Mouse (Mus musculus) right cerebral cortex, postnatal 4 days (tissue): ENCODE data around the gene AI413582.

ENCODE experiments used
- DNase-seq: peaks from one replicate; pipeline ENCODE4 v3.0.0-alpha.2; 2022

The AI413582 gene

DNA sequence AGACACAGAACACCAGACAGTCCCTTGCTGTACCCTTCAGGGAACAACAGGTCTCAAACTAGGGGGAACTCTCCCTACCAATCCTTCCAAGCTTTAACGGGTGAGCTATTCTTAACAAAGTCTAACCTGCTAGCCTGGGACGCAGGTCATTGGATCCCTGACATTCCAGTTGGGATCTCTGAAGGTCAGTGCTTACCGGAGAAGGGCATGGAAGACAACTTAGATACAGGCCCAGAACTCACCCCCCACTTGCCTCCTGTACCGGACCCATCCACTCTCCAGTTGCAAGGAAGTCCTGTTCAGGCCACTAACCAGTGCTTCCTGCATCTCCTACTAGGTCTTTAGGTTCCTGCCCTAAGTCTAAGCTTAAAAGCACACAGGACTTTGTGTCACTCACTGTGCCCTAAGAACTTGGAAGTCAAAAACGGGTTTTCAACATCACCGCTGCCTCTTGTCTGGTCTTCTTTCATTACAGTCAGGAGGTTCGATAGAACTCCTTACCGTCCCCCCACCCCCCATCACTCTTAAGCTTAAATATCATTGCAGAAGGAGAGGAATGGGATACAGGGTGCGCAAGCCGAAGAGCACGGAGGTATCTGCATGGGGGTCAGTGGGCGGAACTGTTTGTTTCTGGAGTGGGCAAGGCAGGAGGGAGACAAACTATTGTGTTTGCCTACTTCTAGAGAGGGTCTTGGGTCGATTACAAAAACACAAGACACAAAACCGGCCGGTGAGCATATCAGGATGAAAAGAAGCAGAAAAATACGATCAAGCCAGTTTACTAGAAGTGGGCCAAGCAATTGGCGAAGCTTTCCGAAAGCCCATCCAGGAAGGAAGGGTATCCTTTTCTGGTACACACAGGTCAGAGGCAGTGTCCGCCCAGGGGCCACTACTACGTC is 11.2 kb downstream of the AI413582 start:
- DNase-seq = no peak

GRCm38 (mm10) chr17:27552215-27553201 is 13.0 kb downstream of the AI413582 start:
- no peak for DNase-seq

GRCm38 (mm10) chr17:27551393-27551940 is 14.1 kb downstream of the AI413582 start:
- no peak for DNase-seq

DNA sequence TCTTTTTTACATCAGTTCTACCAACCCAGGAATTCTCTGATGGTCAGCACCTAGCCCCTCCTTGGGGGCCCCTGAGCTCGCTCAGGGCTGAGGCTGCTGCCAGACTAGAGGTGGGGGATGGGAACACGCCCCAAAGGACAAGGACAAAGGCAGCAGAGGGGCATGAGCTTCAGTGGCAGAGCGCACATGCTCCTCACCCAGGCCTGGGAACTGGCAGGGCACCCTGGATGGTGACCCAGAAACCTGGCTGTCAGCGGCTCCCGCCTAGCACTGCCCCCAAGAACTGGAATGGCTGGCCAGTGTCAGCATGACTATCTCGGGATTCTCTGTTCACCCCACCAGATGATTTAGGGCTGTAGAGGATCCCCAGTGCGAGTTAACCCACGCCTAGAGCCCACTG is 16.3 kb downstream of the AI413582 start:
- no peak for DNase-seq

GRCm38 (mm10) chr17:27547253-27547868 is 18.2 kb downstream of the AI413582 start:
- no peak for DNase-seq

- no peak for DNase-seq
These were observed 18.9 kb downstream of the AI413582 start for GRCm38 (mm10) chr17:27546574-27547085.

GRCm38 (mm10) chr17:27545991-27546390 is 19.6 kb downstream of the AI413582 start:
- DNase-seq = no peak

DNA sequence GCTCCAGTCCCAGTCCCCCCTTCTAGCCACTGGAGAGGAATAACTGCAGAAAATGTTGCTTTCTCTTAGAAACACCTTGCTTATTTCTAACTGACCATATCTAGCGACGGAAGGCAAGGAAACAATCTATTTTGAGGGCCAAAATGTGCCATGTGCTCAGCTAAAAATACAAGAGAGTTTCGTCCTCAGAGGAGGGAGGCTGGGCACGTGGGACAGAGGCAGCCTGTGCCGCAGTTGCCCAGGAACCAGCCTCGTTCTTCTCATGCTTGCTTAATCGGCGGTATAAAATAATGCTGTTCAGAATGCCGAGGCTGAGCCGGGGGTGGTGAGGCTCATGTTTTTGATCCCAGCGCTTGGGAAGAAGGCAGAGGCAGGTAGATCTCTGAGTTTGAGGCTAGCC is 21.0 kb downstream of the AI413582 start:
- no peak for DNase-seq

GRCm38 (mm10) chr17:27541984-27542383 is 23.6 kb downstream of the AI413582 start:
- DNase-seq = no peak

- no peak for DNase-seq
These were observed 24.3 kb downstream of the AI413582 start for GRCm38 (mm10) chr17:27541261-27541660.

- DNase-seq = peak; percentile 93
These were observed 30.8 kb downstream of the AI413582 start for GRCm38 (mm10) chr17:27534718-27535117.

- no peak for DNase-seq
These were observed 32.2 kb downstream of the AI413582 start for GRCm38 (mm10) chr17:27533354-27533753.

GRCm38 (mm10) chr17:27532095-27532494 is 33.5 kb downstream of the AI413582 start:
- no peak for DNase-seq

DNA sequence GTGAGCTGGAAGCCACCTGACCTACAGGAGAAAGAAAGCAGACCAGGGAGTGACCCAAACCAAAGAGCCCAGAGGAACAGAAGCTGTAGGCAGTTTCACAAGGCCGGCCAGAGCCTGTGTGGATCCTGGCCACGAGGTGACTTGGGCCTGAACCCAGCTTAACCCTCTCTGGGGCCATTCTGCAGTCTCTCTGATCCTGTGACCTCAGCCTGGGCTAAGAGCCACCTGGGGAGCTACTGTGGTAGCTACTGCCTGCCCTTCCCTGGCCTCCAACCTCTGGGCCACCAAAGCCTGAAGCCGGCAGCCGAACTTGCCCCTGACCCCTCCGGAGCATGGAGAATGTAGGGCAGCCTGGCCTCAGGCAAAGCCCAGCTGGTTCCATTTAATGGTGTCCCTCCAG is 36.8 kb downstream of the AI413582 start:
- no peak for DNase-seq

DNA sequence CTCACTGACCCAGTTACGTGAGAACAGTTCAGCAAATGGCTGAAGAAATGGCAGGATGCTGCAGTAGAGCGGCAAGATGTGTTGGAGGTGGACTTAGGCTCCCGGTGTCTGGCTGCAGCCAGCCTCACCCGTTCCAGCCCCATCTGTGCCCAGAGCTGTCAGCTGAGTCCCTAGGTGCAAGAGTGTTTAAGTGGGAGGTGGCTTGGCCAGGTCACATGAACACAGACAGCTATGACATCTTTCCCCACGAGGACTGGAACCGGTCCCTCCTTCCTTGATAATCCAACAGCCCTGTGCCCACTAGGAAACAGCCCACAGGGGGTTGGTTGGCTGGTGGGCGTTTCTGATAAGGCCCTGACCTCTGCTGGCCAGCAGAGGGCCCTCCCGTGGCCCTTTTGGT is 37.5 kb downstream of the AI413582 start:
- DNase-seq = no peak

GRCm38 (mm10) chr17:27527188-27527587 is 38.4 kb downstream of the AI413582 start:
- DNase-seq = no peak

- no peak for DNase-seq
These were observed 42.4 kb downstream of the AI413582 start for GRCm38 (mm10) chr17:27523121-27523520.

DNA sequence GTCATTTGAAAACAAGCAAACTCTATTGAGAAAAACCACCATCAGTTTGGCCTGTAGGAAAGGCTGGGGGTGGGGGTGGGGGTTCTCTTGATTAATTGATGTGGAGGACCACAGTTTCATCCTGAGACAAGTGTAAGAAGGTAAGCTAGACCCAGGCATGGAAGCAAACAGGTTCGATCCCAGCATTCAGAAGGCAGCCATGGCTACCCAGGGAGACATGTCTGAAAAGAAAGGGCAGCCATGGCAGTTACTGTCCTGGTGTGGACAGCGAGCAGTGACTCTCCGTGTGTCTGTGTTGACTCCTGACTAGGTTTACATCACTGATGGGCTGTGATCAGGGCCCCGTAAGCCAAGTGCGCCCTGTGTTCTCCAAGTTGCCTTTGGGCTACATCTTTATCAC is 44.3 kb downstream of the AI413582 start, which contains the start of gene Grm4:
Gene Grm4, minus strand, starts transcription at position 101 of the 400 bp plus-strand sequence.
- DNase-seq = no peak

- peak; percentile 71 for DNase-seq
These were observed 45.0 kb downstream of the AI413582 start for GRCm38 (mm10) chr17:27520557-27520956.

DNA sequence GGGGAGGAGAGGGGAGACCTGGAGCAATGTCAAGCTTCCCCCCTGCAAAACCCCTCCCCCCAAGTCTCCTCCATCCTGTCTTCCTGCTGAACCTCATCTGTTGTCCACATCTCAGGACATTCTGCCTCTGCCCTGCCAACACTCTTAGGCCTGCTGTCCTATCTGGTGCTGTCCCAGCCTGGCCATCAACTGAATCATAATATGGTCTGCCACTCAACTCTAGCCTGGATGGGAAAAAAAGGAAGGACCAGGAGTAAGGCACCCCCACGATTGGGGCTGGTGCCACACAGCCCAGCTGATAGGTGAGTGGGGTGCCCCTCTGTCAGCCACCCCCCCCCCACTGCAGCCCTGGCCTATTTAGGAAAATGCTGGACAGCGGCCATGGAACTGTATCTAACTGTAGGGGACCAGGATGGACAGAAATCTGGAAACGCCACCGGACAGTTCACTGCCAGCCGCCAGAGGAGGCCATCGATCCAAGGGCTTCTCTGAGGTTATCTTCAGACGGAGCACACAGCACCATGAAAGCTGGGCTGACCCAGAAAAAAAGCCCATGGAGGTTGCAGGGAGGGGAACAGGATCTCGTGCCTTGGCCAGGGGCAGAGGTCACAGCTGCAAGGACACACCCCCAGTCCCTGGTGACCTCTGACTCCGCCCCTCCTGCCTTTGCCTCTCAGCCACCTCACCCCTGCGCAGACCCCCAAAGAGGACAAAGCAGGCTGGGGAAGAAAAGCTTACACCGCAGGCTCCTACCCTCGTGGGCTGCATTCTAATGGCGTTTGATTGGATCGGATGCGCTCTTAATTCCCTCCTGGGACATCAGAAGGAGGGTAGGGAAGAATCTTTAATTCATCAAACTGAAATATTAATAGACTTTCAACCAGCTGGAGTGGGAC is 46.6 kb downstream of the AI413582 start:
- no peak for DNase-seq

- no peak for DNase-seq
These were observed 47.3 kb downstream of the AI413582 start for GRCm38 (mm10) chr17:27518296-27518695.
